Mouse (Mus musculus) neutrophil, adult 5-6 weeks (primary cell): ENCODE measurements around the gene 1700019N19Rik. TPM values are rescaled to one million over a fixed set of nuclear protein-coding genes. Genes with fewer than 3 reads are reported as not detected.

Experiments used
- ATAC-seq: fragments of 151-379, 151-347 bp; 2 replicates; pipeline ENCODE4 v1.8.0; 2017; ENCODE audit warnings: mild to moderate bottlenecking, moderate TSS enrichment; ENCODE audit not compliant: insufficient number of reproducible peaks, poor library complexity, low FRiP score, severe bottlenecking; ENCODE audit errors: extremely low read depth
- total RNA-seq: library from RNA; stranded (forward); fragments of 200-1000 nt; gene quantifications from 2 replicates; pipeline ENCODE4 v1.2.3, GENCODE M21; 2017

Gene 1700019N19Rik
- total RNA-seq, 1 experiment from 2014 or later: not detected

- no peak for ATAC-seq
Measured at GRCm38 (mm10) chr19:58741036-58741435, 53.2 kb downstream of the 1700019N19Rik start.

GRCm38 (mm10) chr19:58738111-58738510, 56.1 kb downstream of the 1700019N19Rik start:
- no peak for ATAC-seq

Other genes with a start within 250 kb of the 1700019N19Rik start
- not detected in 2 replicates for gene Pnlip, start 142.0 kb downstream of the 1700019N19Rik start, total RNA-seq
- not detected in 2 replicates for gene Pnliprp1, start 65.6 kb downstream of the 1700019N19Rik start, total RNA-seq
- not detected in 2 replicates for gene Pnliprp2, start 34.7 kb downstream of the 1700019N19Rik start, total RNA-seq
- gene Eno4, start 149.0 kb upstream of the 1700019N19Rik start, total RNA-seq: not detected in 2 replicates
- 0.81 and 1.2 TPM in 2 replicates for gene Hspa12a, start 149.2 kb upstream of the 1700019N19Rik start, total RNA-seq